Mouse (Mus musculus): ENCODE data around the gene Mtf1. TPM values are rescaled to one million over a fixed set of nuclear protein-coding genes. Genes with fewer than 3 reads are reported as not detected.

Gene Mtf1
- 5.5 and 5.9 TPM in 2 replicates for polyA plus RNA-seq (2012; rRNA removed)

- Histone ChIP-seq H3K36me3 (ENCODE audit: control insufficient read depth, insufficient read depth, low read length) (peaks cover 15% of the 10 kb centered on the region), H3K4me3 (ENCODE audit: extremely low read depth, insufficient read depth, insufficient read length) (peak within 1 kb of the TSS; percentile 92), H3K27me3 (ENCODE audit: control insufficient read depth, insufficient read depth, low read length) (no peaks in the 10 kb centered on the region), H3K27ac (ENCODE audit: insufficient read depth, low read length) (peak within 1 kb of the TSS; percentile 97), H3K4me1 (ENCODE audit: control insufficient read depth, insufficient read depth, insufficient read length) (peaks cover 3% of the 10 kb centered on the region; the same call in 1 of the 2 replicates)
- WGBS, result 4% methylated on average over 20 of the region's 21 CpGs
- peak; percentile 77 to 83 for DNase-seq (ENCODE audit: low read depth in 1 of 2, low spot score in 2 of 2)
- TF ChIP-seq POLR2A (IDR thresholded peaks at IDR 0.05; ENCODE audit: low read depth, low read length) (no peak), CTCF (IDR thresholded peaks at IDR 0.05; ENCODE audit: extremely low read depth, insufficient read depth, insufficient read length, insufficient replicate concordance) (peak; percentile 44; the same call in 1 of the 2 replicates)
Observed at GRCm38 (mm10) chr4:124801552-124802308, at the start of gene Mtf1. Gene Mtf1, plus strand, starts transcription at chr4:124802104.

- no peaks in the 10 kb centered on the region for H3K27me3 ChIP-seq (ENCODE audit: control insufficient read depth, insufficient read depth, low read length)
- H3K27ac ChIP-seq (ENCODE audit: insufficient read depth, low read length), result peak overlapping the region; percentile 86
- WGBS, result 5% methylated on average over 15 of the region's 15 CpGs
- peak overlapping the region; percentile 92 for H3K4me3 ChIP-seq (ENCODE audit: extremely low read depth, insufficient read depth, insufficient read length)
- peaks cover 19% of the 10 kb centered on the region; the same call in 1 of the 2 replicates for H3K4me1 ChIP-seq (ENCODE audit: control insufficient read depth, insufficient read depth, insufficient read length)
- peak in 1 of 2 experiments; percentile 23 for DNase-seq (ENCODE audit: low read depth in 1 of 2, low spot score in 2 of 2)
- no peaks in the 10 kb centered on the region for H3K36me3 ChIP-seq (ENCODE audit: control insufficient read depth, insufficient read depth, low read length)
- no peak for TF ChIP-seq POLR2A (IDR thresholded peaks at IDR 0.05; ENCODE audit: low read depth, low read length)
- TF ChIP-seq CTCF (IDR thresholded peaks at IDR 0.05; ENCODE audit: extremely low read depth, insufficient read depth, insufficient read length, insufficient replicate concordance), result peak; percentile 2; the same call in 1 of the 2 replicates
Observed at GRCm38 (mm10) chr4:124752281-124753199, 49.4 kb upstream of the Mtf1 start.

GRCm38 (mm10) chr4:124755526-124755925 is 46.4 kb upstream of the Mtf1 start:
- Histone ChIP-seq H3K4me3 (ENCODE audit: extremely low read depth, insufficient read depth, insufficient read length) (0 out of 2 replicates have a peak overlapping the region, but pooled peaks have one; percentile 3), H3K36me3 (ENCODE audit: control insufficient read depth, insufficient read depth, low read length) (no peaks in the 10 kb centered on the region), H3K27me3 (ENCODE audit: control insufficient read depth, insufficient read depth, low read length) (no peaks in the 10 kb centered on the region), H3K4me1 (ENCODE audit: control insufficient read depth, insufficient read depth, insufficient read length) (peaks cover 19% of the 10 kb centered on the region; the same call in 1 of the 2 replicates), H3K27ac (ENCODE audit: insufficient read depth, low read length) (peak overlapping the region; percentile 53; the same call in 1 of the 2 replicates)
- no peak for DNase-seq (ENCODE audit: low read depth in 1 of 2, low spot score in 2 of 2)
- TF ChIP-seq POLR2A (IDR thresholded peaks at IDR 0.05; ENCODE audit: low read depth, low read length) (no peak), CTCF (IDR thresholded peaks at IDR 0.05; ENCODE audit: extremely low read depth, insufficient read depth, insufficient read length, insufficient replicate concordance) (no peak)
- 25% methylated on average over 7 of the region's 7 CpGs for WGBS

GRCm38 (mm10) chr4:124759305-124759811 is 42.5 kb upstream of the Mtf1 start:
- no peak for DNase-seq (ENCODE audit: low read depth in 1 of 2, low spot score in 2 of 2)
- H3K4me3 ChIP-seq (ENCODE audit: extremely low read depth, insufficient read depth, insufficient read length), result no peak overlapping the region
- TF ChIP-seq CTCF (IDR thresholded peaks at IDR 0.05; ENCODE audit: extremely low read depth, insufficient read depth, insufficient read length, insufficient replicate concordance), result no peak
- no peak for TF ChIP-seq POLR2A (IDR thresholded peaks at IDR 0.05; ENCODE audit: low read depth, low read length)

GRCm38 (mm10) chr4:124761201-124761600 is 40.7 kb upstream of the Mtf1 start:
- DNase-seq (ENCODE audit: low read depth in 1 of 2, low spot score in 2 of 2), result no peak
- Histone ChIP-seq H3K4me1 (ENCODE audit: control insufficient read depth, insufficient read depth, insufficient read length) (peaks cover 8% of the 10 kb centered on the region; the same call in 1 of the 2 replicates), H3K4me3 (ENCODE audit: extremely low read depth, insufficient read depth, insufficient read length) (no peak overlapping the region), H3K27me3 (ENCODE audit: control insufficient read depth, insufficient read depth, low read length) (no peaks in the 10 kb centered on the region), H3K27ac (ENCODE audit: insufficient read depth, low read length) (no peak overlapping the region), H3K36me3 (ENCODE audit: control insufficient read depth, insufficient read depth, low read length) (no peaks in the 10 kb centered on the region; the same call in 1 of the 2 replicates)
- TF ChIP-seq POLR2A (IDR thresholded peaks at IDR 0.05; ENCODE audit: low read depth, low read length) (no peak), CTCF (IDR thresholded peaks at IDR 0.05; ENCODE audit: extremely low read depth, insufficient read depth, insufficient read length, insufficient replicate concordance) (no peak)
- WGBS, result 60% methylated on average over 1 of the region's 1 CpGs

More at GRCm38 (mm10) chr4:124759305-124759811, 42.5 kb upstream of the Mtf1 start:
- WGBS, result 43% methylated on average over 7 of the region's 7 CpGs
- H3K4me1 ChIP-seq (ENCODE audit: control insufficient read depth, insufficient read depth, insufficient read length), result peaks cover 5% of the 10 kb centered on the region; the same call in 1 of the 2 replicates
- H3K36me3 ChIP-seq (ENCODE audit: control insufficient read depth, insufficient read depth, low read length), result no peaks in the 10 kb centered on the region; the same call in 1 of the 2 replicates
- peak overlapping the region; percentile 53; the same call in 1 of the 2 replicates for H3K27ac ChIP-seq (ENCODE audit: insufficient read depth, low read length)
- no peaks in the 10 kb centered on the region for H3K27me3 ChIP-seq (ENCODE audit: control insufficient read depth, insufficient read depth, low read length)

GRCm38 (mm10) chr4:124762858-124763452 is 38.9 kb upstream of the Mtf1 start:
- Histone ChIP-seq H3K4me1 (ENCODE audit: control insufficient read depth, insufficient read depth, insufficient read length) (peaks cover 5% of the 10 kb centered on the region; the same call in 1 of the 2 replicates), H3K27me3 (ENCODE audit: control insufficient read depth, insufficient read depth, low read length) (no peaks in the 10 kb centered on the region), H3K36me3 (ENCODE audit: control insufficient read depth, insufficient read depth, low read length) (no peaks in the 10 kb centered on the region; the same call in 1 of the 2 replicates), H3K27ac (ENCODE audit: insufficient read depth, low read length) (no peak overlapping the region), H3K4me3 (ENCODE audit: extremely low read depth, insufficient read depth, insufficient read length) (no peak overlapping the region)
- TF ChIP-seq POLR2A (IDR thresholded peaks at IDR 0.05; ENCODE audit: low read depth, low read length) (no peak), CTCF (IDR thresholded peaks at IDR 0.05; ENCODE audit: extremely low read depth, insufficient read depth, insufficient read length, insufficient replicate concordance) (no peak)
- WGBS, result 70% methylated on average over 6 of the region's 6 CpGs
- no peak for DNase-seq (ENCODE audit: low read depth in 1 of 2, low spot score in 2 of 2)
